Mouse (Mus musculus): Measurements from ENCODE around the gene Mstn. TPM values are rescaled to one million over a fixed set of nuclear protein-coding genes. Genes with fewer than 3 reads are reported as not detected.

Gene Mstn
- 10 to 100 TPM; 56.3 to 62.1 TPM for total RNA-seq (2021)
- long read RNA-seq, experiment 1, transcript Mstn-201 (3 exons, 2,705 nt) = major isoform, 115 of 117 reads
- long read RNA-seq, experiment 1, partial matches to known transcripts = 2 of 117 reads
- long read RNA-seq, experiment 1, other reads (novel, unspliced or antisense) = 0 of 117 reads
- long read RNA-seq, experiment 2, transcript Mstn-201 (3 exons, 2,705 nt) = major isoform, 78 of 81 reads
- long read RNA-seq, experiment 2, partial matches to known transcripts = 1 of 81 reads
- long read RNA-seq, experiment 2, other reads (novel, unspliced or antisense) = 2 of 81 reads

DNA sequence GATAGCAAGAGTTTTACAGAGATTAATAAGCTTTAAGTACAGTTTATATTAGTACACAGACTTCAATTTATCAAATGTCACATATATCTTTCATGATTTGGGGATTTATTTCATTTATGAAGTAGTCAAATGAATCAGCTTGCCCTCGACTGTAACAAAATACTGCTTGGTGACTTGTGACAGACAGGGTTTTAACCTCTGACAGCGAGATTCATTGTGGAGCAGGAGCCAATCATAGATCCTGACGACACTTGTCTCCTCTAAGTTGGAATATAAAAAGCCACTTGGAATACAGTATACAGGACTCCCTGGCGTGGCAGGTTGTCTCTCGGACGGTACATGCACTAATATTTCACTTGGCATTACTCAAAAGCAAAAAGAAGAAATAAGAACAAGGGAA lies at the start of gene Mstn:
TSS of gene Mstn (plus strand) at position 301 of the 400 bp plus-strand sequence.
- no peak for DNase-seq

DNA sequence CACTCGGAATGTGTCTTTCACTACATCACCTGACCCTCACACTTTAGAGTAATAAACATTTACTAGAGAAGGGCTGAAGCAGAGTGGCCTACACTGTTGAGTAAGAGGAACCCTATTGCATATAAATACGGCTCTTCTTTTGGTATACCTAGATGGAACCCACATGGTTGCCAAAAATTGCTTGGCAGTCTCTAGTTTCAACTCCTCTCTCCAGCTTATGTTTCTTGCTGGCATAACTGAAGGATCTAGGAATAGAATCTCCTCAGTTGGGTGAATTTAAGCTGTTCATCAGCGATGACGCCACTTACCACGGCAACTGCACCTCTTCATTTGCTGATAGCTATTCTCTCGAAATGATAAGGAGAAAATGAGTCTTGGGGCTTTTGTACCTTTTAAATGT lies 46.7 kb upstream of the Mstn start:
- DNase-seq = no peak

DNA sequence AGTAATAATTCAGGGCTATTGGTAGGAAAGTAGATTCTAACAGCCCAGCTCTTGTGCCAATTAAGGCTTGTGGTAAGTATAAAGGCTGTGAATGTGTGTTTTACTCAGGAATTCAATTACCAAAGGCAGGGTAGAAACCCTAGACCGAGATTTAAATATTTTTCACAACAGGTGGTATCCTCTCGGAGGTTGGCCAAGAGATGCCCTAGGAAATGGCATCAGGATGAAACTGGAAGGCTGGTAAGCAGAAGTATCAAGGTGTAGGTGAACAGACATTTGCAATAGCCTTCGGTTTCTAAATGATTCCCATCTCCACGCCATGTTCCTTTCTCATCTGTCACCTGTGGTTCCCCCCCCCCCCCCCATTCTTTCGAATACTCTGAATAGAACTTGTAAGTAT lies 45.8 kb upstream of the Mstn start:
- DNase-seq = no peak

DNA sequence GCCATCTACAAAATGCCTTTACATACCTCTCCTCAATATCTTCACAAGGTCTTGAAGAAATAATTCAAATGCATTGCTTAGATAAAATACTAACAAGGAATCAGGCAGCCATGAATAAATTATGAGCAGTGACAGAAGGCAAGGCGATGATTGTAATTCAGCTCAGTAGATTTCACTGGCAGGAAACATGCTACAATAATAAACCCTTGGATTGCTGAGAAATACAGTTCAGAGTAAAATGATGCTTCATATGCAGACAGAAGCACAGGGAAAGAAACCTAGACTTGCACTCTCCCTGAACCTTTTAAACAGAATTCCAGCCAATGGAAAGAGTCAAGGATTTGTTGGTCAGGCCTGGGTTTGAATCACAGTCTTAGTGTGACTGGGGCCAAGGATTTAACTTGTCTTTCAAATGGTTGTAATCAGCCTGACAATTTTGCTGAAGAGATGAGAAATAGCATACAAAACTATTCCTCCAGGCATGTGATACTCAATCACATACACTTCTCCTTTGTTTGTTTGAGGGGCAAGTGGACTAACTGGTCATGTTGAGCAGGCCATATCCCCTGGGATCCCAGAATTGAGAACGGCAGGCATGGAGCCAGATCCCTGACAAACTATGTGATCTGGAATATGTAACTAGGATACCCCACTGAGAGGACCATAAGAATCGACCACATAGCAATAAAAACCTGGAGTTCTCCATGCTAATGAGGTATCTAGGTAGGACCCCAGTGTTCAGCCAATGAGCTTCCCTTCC lies 42.5 kb upstream of the Mstn start:
- DNase-seq = no peak

DNA sequence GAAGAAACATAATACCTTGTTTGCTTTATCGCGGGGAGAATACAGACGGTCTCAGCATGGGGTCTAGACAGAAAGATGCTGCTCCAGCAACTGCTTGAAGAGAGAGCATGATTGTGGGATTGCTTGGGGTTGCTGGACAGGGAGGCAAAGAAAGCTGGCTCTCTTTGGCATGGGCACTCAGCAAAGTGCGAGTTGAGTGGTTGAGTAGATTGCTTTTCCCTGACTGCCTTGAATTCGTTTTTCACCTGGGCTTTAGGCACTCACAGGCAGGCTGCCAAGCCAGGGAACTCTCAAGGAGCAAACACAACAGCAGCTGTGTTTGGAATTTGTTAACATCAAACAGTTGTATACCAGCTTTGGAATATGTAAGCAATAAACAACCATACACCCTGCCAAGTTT lies 41.4 kb upstream of the Mstn start, which contains the start of gene 1700019D03Rik:
TSS of gene 1700019D03Rik (minus strand) at position 101 of the 400 bp plus-strand sequence.
- no peak for DNase-seq

DNA sequence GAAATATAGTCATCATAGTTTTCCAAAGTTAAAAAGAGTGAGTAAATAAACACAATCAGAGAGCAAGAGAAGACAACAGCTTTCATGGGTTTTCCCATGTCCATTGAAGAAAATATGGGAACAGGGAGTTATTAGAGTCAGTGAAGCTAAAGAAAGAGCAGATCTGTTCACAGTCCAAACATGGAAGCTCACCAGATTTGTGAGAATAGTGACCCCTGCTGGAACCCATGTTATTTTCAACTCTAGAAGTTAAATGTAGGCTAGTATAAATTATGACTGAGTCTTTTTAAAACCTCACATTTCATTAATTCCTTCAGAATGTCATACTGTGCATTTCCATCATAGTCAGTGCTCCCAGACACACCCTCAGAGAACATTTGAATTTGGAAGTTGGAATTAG lies 28.9 kb upstream of the Mstn start:
- DNase-seq = no peak

DNA sequence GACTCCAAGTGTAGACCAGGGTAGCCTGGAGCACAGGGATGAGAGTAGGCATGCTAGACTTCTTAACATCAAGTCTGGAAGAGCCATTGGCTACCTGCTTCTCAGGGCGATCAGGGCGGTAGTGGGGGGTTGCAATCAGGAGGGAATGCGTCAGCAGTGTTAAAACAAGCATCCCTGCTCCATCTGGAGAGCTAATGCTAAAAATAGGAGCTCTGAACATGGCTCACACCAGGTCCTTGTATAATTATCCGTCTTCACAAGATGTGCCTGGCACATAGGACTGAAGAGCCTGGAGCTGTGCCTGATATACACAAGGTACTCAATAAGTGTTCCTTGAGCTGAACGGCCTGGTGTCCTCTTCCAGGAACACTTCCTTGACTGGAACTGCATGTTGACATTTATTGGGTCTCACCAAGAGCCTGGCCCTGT lies 24.0 kb upstream of the Mstn start:
- DNase-seq = no peak

DNA sequence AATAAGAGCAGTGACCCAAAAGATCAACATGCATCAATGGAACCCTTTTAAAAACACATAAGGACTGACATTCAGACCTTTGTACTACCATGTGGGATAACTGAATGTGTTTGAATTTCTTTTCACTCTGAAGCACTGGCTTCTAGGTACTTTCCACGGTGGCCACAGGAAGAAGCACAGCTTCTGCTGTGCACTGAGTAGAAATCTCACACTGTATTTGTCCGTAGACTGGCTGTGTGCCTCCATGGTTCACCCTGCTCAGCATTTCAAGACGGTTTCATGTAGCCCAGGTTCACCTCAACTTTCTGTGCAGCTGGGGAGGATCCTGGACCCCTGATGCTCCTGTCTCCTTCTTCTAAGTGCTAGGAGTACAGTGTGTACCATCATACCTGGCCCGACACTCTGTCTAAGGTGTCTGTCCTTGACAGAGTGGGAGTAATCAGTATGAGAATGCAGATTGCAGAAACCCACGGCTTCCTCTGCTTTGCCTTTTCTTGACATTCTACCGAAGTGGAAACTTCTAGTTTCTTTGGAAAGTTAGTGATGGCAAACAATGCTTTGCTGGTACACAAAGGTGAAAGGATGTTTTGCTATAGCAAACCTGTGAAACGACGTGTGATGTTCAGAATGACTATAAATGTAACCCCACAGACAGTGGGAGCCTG lies 11.5 kb upstream of the Mstn start:
- DNase-seq = no peak

DNA sequence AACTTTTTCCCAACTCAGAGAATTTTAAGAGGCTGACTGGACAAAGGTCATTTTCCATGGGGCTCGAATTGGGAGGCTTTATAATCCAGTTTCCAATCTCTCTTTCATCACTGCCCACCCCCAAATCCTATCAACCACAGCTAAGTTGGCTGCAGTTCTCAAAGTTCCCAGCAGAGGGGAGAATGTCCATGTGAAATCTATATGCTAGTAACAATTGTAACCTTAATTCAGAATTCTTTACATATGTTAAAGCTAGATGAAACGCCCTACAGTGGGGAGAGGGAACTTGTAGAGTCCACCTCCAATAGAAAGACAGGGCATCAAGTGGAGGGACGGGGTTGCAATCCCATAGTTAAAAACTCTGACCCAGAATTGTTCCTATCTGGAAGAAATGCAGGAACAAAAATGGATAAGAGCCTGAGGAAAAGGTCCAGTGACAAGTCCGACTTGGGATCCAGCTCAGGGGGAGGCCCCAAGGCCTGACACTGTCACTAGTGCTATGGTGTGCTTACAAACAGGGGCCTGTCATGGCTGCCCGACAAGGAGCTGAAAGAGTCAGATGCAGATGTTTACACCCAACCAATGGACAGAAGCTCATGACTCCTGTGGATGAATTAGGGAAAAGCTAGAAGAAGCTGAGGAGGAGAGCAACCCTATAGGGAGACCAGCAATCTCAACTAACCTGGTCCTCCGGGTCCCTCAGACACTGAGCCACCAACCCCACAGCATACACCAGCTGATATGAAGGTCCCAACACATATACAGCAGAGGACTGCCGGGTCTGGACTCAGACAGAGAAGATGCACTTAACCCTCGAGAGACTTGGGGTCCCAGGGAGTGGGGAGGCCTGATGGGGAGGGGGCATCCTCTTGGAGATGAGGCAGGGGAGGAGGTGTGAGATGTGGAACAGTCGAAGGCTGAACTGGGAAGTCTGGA lies 8.1 kb upstream of the Mstn start:
- peak; percentile 68 for DNase-seq

DNA sequence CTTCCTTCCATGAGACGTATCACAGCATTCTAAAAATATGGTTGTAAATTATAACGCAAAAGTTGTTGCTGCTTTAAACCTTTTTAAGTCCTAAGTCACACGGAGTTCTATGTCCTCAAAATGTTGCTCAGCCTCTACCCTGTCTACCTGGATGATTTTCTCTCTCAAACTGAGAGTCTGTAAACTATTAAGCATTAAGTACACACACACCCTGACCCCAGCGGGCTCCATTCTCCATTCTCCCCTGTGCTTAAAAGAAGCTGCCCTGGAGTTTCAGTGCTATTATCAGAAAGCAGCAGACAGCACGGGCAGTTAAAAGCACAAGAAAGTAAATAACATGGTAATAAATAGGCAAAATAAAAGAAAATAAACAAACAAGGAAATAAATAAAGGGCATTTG lies 2.3 kb upstream of the Mstn start:
- no peak for DNase-seq

DNA sequence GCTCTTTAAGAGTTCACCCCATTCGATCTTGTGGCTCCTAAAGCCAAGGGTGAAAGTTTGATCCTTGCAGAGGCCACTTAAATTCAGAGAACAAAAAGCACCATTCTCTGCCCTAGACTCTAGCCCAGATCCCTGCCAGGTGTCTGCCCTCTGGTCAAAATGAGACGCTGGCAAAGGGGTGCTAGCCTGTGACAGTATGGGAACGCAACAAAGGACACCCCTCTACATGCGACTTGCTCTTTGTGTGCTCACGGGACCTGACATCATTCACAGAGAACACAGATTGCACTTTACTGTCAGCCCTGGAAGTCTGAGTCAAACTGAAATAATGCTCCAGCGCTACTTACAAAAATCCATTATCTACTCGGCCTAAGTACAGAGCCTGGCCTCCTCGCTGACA lies 941 bp upstream of the Mstn start:
- no peak for DNase-seq

DNA sequence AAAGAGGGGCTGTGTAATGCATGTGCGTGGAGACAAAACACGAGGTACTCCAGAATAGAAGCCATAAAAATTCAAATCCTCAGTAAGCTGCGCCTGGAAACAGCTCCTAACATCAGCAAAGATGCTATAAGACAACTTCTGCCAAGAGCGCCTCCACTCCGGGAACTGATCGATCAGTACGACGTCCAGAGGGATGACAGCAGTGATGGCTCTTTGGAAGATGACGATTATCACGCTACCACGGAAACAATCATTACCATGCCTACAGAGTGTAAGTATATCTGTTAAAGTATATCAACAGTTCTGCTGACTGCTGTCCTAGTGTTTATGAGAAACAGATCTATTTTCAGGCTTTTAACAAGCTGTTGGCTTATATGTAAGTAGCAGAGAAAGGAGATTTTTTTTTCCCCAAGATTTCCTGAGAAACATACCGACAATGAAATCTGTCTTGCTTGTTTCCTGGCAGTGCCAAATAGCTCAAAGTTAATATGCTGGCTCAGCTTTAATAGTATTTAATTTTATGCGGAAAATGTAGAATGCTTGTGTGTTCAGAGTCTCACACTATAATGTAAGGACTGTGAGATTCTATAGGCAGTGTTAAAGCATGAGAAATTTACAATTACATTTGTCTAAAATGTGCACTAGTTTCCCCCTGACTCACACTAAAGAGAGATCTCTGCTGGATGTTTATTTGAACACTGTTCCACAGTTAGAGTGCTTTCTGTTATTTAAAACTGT lies 600 bp downstream of the Mstn start:
- DNase-seq = no peak

DNA sequence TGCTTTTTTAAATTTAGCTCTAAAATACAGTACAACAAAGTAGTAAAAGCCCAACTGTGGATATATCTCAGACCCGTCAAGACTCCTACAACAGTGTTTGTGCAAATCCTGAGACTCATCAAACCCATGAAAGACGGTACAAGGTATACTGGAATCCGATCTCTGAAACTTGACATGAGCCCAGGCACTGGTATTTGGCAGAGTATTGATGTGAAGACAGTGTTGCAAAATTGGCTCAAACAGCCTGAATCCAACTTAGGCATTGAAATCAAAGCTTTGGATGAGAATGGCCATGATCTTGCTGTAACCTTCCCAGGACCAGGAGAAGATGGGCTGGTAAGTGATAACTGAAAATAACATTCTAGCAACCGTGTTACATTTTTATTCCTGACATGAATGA lies 2.5 kb downstream of the Mstn start:
- no peak for DNase-seq

DNA sequence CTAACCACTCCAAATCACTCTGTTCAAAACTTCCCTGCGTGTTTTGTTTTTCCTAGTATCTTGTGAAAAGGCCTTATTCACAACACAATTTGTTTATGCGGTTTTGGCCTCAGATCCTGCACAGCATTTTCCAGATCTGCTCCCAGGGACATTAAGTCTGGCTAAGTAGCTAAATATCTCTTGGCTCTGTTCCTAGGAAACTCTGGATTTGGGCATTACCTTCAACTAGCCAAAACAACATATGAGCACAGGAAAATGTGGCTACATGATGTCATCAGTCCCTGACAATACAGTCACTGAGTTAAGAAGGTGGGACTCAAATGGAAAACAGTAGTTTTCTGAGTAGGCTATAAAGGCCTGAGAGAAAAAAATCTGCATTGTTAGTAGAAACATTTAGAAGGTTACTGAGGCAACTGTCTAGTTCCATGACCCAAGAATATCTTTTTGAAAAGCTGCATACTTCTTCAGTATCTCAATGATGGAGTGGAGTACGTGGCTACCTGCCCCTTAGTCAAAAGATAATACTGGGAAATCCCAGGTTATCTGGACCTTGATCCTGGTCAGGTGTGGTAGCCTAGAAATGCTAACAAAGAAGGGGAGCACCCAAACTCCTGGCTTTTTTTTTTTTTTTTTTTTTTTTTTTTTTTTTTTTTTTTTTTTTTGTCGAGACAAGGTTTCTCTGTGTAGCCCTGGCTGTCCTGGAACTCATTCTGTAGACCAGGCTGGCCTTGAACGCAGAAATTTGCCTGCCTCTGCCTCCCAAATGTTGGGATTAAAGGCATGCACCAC lies 8.5 kb downstream of the Mstn start:
- DNase-seq = no peak

DNA sequence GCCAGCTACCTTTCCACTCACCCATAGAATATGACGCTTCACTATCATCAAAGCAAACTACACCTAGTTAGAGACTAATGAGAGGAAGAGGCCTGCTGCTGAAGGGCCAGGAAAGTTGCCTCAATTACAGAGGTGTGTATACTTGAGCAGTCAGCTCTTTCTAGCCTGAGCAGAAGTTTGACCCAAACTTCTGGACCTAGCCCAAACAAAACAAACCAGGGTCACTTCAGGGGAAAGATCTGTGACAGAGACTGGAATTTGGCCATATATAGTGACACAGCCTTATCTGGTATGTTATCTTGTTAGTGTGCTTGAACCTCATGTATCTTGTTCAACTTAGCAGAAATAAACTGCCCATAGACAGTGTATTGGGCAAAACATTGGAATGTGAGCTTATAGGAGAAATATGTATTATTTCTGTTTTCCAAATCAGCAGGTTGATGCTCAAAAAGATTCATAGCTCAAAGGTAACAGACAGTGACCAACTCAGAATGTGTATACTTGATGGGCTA lies 9.3 kb downstream of the Mstn start:
- DNase-seq = no peak

DNA sequence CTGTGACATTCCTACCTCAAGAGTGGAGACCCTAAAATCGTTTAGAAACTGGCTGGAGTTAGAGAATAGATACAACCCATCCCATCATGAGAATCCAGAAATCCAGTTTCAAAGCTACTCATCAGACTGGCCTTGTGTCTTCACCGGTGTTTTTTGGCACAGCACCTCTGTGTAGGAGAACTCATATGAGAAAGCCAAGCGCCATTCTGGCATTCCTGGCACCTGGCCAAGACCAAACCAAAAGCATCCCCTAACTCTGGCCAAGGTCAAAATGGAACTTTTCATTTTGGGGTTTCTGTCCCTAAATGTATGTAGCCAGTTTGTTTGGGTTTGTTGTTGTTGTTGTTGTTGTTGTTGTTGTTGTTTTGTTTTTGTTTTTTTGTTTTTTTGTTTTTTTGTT lies 15.2 kb downstream of the Mstn start:
- no peak for DNase-seq

DNA sequence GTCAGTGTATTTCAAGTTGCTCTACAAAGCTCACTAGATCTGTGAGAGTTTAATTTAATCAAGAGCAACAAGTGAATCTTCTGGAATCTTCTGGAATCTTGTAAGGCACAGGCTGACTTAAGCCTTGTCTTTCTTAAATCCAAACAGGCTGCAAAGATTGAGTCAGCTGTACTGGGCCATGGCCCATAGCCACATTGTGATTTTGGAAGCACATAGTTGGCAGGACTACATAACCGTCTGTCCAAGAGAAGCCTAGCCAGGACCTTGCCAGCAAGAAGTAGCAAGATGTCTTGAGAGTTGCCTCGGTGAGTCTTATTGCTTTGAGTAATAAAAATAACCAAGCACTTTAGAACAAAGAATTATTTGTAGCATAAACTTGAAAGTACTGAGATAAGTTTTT lies 18.4 kb downstream of the Mstn start:
- peak; percentile 23 for DNase-seq

DNA sequence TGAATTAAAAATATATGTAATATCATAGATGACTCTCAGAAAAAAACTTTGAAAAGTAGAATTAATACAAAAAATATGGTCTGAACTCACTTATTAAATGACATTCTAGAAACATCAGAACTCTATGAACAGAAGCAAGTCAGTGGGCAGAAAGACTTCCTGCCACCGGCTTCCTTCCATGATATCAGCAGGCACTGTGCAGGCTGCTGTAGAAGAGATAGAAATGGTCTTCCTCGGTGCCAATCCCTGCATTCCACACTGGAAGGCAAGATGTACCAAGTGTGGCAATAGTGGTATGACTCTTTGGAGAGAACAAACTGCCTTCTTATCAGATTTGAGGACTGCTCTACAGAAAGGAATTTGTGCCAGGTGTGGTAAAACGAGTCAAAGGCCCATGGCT lies 19.2 kb downstream of the Mstn start:
- DNase-seq = no peak

DNA sequence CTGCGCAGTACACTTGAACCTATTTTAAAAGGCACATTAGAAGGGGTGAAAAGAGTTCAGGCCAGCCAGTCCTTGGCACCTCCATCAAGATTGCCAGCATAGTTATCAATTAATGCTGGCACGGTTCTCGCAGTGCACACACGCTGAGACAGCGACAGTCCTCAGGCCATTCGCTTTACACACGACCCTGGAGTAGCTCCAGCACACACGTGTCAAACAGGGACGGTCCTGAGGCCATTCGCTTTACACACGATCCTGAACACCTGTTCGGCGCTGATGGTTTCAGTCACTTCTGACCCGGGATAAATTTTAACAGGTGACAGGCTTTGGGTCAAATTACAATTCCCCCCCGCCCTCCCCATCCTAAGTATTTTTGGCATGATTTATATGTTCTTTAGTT lies 23.8 kb downstream of the Mstn start:
- DNase-seq = no peak

DNA sequence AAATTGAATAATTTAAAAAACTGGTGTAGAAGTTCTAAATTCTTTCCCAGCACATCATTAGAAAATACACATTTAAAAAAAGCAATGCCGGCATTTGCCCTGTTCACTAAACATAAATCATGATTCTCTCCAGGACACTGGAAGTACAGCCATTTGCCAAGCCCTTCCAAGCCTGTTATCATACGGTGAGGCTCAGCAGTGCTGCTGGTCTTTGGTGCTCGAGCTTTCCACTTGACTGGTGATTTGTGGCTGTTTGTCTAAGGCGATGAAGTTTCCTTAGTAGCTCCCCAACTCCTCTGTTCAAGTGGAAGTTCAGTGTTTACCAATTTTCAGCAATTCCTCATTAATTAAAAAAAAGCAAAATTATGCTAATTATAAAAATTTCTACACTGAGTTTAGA lies 24.6 kb downstream of the Mstn start:
- DNase-seq = no peak

Measured in gastrocnemius, postnatal 10 days (tissue).